Mouse (Mus musculus) yolk sac, embryonic 10.5 days (tissue): ENCODE results near the gene Muc5b.
"Not testable (repeated sequence)": the region's sequence is repeated elsewhere in the genome, so short reads cannot be mapped to it uniquely, and the experiment has no call there.

Source experiments
- DNase-seq: peaks from one replicate; pipeline ENCODE4 v3.0.0-alpha.2; 2017; ENCODE audit warnings: low spot score

Gene Muc5b

DNA sequence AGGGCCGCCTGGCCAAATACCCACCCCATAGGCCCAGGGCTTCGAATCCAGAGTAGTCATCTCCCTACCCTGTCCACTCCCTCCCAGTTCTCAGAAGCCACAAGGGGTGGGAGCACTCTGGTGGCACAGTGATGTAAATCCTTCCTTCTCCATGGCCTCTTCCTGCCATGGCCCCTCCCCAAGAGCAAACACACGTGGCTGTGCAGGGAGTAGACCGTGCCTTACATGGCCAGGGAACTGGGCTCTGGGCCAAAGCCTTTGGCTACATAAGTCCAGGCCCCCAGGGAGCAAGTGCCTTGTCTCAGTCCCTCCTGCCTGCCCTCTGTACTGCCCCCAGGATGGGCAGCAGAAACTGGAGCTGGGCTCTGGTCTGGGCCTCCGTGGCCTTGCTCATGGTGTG is at the start of gene Muc5b:
TSS of gene Muc5b (plus strand) at position 292 of the 400 bp plus-strand sequence.
- DNase-seq: no peak

DNA sequence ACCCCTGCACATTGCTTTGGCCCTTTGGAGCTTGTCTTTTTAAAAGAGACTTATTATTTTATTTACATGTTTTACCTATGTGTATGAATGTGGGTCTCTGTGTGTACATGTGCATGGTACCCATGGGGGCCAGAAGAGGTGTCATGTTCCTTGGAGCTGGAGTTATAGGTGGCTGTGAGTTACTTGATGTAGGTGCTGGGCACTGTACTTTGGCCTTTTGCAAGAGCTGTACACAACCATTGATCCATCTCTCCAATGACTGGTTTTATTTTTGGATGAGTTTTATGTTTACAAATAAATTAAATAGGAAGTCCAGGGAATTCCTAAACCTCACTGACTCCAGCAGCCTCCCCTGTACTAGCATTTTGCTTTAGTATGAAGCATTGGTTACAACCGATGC is 44.6 kb upstream of the Muc5b start:
- no peak for DNase-seq

GRCm38 (mm10) chr7:141803206-141803605 is 35.7 kb upstream of the Muc5b start:
- DNase-seq: no peak

DNA sequence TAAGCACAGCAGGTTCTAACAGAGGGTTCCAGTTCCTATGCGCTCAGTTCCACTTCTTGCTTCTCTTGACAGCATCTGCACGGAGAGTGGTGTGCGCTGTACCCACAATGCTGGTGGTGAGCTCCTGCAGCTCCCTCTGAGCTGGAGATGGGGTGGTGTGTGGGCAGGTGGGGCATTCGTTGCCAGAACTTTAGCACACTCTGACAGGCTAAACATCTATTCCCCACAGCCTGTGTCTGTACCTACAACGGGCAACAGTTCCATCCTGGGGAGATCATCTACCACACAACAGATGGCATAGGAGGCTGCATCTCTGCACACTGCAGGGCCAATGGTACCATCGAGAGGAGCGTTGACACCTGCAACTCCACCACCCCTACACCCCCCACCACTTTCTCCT is 33.5 kb upstream of the Muc5b start:
- DNase-seq: no peak

- not testable (repeated sequence) for DNase-seq
Observed at GRCm38 (mm10) chr7:141807823-141808222, 31.0 kb upstream of the Muc5b start.

- not testable (repeated sequence) for DNase-seq
Observed at GRCm38 (mm10) chr7:141809933-141810332, 28.9 kb upstream of the Muc5b start.

GRCm38 (mm10) chr7:141813321-141813720 is 25.5 kb upstream of the Muc5b start:
- DNase-seq: no peak

DNA sequence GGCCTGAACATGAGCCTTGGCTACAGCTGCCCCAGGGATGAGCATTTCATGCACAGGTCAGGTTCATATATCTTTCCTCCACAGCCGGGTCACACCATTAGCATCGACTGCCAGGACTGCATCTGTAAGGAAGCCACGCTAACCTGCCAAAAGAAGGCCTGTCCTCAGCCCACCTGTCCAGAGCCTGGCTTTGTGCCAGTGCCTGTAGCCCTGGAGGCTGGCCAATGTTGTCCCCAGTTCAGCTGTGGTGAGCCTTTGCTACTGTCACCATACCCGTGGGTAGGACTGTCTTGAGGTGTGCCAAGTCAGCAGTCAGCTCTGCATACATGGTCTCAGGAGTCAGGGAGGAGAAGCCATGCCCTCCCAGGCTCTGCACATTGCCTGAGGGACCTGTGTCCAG is 23.5 kb upstream of the Muc5b start:
- no peak for DNase-seq

GRCm38 (mm10) chr7:141817355-141818075 is 21.4 kb upstream of the Muc5b start:
- no peak for DNase-seq

- no peak for DNase-seq
Observed at GRCm38 (mm10) chr7:141818267-141818666, 20.6 kb upstream of the Muc5b start.

DNA sequence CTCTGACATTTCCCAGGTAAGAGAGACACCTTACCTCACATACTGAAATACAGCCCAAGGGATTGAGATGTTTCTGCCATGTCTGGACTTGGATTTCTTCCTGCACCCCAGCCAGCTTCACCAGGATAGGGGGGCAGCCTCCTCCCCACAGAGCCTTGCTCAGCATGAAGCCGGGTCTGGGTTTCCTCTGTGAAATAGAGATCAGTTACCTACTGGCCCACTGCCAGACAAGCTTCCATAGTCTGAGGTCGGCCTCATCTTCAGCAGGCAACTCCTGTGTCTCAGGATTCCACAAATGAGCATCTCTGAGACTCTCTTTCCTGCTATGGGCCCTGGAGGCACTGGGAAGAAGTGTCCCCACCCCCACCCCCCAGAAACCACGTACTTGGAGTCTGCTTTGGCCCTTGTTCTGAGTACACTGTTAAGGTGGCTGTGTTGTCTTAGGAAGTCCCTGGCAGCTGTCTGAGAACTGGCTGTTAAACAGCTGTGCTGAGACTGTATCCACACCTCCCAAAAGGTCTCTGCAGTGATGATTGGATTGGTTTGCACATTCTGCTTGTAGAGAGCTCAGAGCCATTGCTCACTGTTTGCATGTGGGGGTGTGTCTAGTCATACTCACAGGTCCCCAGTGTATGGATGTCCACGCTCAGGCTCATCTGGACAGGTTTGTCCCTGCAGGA is 16.1 kb upstream of the Muc5b start:
- DNase-seq: no peak

- DNase-seq: no peak
Observed at GRCm38 (mm10) chr7:141823699-141824098, 15.2 kb upstream of the Muc5b start.

DNA sequence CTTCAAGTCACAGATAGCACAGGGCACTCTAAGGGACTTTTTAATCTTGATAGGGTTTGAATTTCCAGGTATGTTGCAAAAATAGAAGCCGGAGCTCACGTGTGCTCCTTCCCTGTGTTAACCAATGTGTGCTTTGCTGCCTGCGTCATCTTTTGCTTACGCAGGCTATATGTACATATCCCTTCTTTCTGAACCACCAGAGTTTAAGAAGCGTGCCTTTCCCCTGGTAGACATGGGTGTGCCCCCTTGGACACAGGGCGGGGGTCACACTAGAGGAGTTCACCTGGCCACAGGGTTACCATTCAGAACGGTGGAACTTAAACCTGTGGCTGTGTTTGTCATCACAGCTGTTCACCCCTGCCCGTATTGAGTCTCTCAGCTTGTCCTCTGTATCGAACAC is 14.5 kb upstream of the Muc5b start:
- DNase-seq: no peak

GRCm38 (mm10) chr7:141835941-141836340 is 2.9 kb upstream of the Muc5b start:
- DNase-seq: no peak

GRCm38 (mm10) chr7:141836423-141836822 is 2.4 kb upstream of the Muc5b start:
- no peak for DNase-seq

GRCm38 (mm10) chr7:141840354-141840753 is 1.5 kb downstream of the Muc5b start:
- DNase-seq: no peak

GRCm38 (mm10) chr7:141861046-141861445 is 22.2 kb downstream of the Muc5b start:
- no peak for DNase-seq

GRCm38 (mm10) chr7:141869644-141870043 is 30.8 kb downstream of the Muc5b start:
- DNase-seq: no peak

DNA sequence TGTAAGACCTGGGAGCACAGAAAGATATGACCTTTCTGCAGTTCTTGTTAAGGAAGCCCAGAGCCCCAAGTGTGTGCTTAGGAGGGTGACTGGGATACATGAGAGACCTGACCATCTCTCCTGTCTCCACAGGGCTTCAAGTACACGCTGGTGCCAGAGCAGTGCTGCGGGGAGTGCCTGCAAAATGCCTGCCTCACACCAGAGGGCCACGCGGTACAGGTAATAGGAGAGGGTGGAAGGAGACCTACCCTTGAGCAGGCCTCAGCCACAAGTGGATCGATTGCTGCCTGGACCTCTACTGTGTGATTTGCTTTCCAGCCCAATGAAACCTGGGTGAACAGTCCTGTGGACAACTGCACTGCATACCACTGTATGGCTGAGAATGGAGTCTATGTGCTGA is 31.7 kb downstream of the Muc5b start:
- no peak for DNase-seq

- no peak for DNase-seq
Observed at GRCm38 (mm10) chr7:141874891-141875290, 36.0 kb downstream of the Muc5b start.

- DNase-seq: no peak
Observed at GRCm38 (mm10) chr7:141878813-141879212, 39.9 kb downstream of the Muc5b start.

DNA sequence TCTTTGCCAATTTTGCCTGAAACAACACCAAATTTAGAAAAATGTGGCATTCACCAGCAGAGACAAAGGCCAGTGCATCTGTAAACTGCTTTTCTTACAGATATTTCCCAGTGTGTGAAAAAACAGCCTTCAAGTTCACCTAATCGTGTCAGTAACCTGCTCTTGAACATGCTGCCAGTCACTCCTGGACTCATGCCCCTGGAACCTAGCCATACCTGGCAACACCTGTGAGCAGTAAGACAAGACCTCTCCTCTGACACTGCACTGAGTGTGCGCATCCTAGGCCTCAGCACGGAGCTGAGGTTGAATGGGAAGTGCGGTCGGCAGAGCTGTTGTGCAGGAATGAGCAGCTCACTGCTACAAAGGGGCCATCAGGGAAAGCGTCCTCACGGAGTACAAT is 53.3 kb downstream of the Muc5b start:
- DNase-seq: no peak

- no peak for DNase-seq
Observed at GRCm38 (mm10) chr7:141901825-141902224, 63.0 kb downstream of the Muc5b start.

DNA sequence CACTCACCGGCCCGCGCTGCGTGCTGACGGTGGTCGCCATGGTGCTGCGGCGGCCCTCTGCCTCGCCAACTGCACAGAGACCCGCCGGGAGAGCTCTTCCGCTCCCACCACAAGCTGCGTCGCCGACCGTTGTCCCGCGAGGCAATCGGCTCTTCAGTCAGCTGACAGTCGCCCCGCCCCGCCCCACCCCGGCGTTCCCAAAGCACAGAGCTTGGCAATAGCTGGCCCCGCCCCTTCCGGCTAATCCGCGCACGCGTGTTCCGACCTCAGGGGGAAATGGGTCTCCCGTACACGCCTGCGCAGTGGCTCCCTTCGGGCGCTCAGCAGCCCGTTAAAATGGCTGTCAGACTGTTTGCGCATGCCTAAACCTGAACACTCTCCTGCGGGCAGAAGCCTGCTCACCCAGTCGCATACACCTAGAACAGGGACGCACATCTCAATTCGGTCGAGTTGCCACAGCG is 63.4 kb downstream of the Muc5b start:
- DNase-seq: peak; percentile 100
